Mouse (Mus musculus): ENCODE data around the gene Eif4e.
A peak's percentile ranks its signal among the peaks of the same experiment; 100 is the strongest.
"Not testable (repeated sequence)": the region's sequence is repeated elsewhere in the genome, so short reads cannot be mapped to it uniquely, and the experiment has no call there.

The Eif4e gene

GRCm38 (mm10) chr3:138517881-138518280 lies 8.1 kb upstream of the Eif4e start:
- no peak for DNase-seq (ENCODE audit: low read depth, low spot score)

GRCm38 (mm10) chr3:138519218-138519617 lies 6.8 kb upstream of the Eif4e start:
- no peak for DNase-seq (ENCODE audit: low read depth, low spot score)

DNA sequence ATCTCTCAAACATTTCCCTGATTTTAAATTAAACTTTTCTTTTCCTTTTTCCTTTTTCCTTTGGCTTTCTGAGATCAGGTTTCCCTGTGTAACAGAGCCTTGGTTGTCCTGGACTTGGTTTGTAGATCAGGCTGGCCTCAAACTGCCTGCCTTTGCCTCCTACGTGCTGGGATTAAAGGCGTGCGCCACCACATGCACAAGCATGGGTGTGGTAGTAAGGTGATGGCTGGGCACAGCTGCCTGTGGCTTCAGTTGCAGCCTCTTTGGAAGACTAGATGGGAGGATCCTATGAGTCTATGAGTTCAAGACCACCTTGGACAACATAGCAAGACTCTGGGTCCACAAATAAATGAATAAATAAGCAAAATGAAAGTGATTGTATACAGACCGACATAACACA lies 2.0 kb upstream of the Eif4e start:
- no peak for DNase-seq (ENCODE audit: low read depth, low spot score)

DNA sequence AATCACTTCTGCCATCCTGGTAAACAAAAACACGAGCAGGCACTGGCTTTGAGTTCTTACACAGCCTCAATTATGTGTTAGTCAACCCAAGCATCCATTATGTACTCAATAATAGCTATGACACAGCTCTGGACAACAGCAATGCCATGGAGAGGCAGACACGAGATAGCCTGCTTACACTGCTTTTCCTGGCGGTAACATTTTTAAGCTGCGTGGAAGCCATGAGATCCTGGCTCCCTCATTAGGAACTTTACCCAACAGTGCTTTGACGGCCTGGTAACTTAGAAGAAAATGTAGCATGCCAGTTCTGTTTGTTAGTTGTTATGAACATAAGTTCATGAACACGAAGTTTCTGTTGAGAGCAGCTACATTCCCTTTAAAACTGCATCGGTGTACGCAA lies 485 bp upstream of the Eif4e start:
- DNase-seq (ENCODE audit: low read depth, low spot score): no peak

- DNase-seq (ENCODE audit: low read depth, low spot score): peak; percentile 98
These were observed 1.1 kb downstream of the Eif4e start for GRCm38 (mm10) chr3:138526916-138527666.

DNA sequence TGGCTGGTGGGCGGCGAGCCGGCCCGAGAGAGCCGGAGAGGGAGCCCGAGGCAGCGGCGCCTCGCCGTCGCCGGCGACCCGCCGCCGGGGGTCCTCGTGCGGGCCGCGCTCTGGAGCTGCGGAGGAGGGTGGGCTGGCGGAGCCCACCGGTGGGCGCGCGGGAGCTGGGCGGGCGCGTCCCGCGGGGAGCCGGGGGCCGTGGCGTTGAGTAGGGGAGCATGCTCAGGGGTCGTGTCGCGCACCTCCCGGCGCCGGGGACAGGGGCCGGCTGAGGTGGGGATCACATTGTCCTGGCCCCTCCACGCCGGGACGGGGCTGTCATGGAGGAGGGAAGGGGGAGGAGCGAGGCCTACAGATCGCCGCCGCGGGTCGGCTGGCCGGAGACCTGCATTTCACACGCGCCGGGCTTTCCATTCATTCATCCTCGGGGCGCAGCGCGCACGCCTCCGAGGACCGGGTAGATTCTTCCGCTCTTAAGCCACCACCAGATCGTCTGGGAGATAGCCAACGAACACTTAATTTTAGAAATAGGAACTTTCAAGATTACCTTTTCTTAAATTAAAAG lies 1.8 kb downstream of the Eif4e start:
- DNase-seq (ENCODE audit: low read depth, low spot score): peak; percentile 62

DNA sequence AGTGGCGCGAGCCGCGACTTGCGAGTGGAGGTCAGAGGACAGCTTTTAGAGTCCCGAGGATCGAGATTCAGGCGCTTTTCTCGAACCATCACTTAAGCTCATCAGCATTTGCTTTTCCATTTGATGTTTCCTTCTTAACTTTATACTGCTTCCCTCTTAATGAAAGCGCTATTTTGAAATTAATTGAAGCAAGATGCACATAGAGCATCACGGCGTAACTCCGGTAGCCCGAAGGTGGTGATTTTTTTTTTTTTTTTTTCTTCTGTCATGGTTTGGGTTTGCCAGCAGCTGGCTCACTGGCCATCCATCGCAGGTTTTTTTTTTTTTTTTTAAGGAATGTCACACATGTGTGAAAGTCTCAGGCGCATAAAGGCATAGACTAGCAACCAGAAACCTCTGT lies 2.3 kb downstream of the Eif4e start:
- no peak for DNase-seq (ENCODE audit: low read depth, low spot score)

- no peak for DNase-seq (ENCODE audit: low read depth, low spot score)
These were observed 4.8 kb downstream of the Eif4e start for GRCm38 (mm10) chr3:138530578-138531478.

GRCm38 (mm10) chr3:138531479-138532181 lies 5.7 kb downstream of the Eif4e start:
- no peak for DNase-seq (ENCODE audit: low read depth, low spot score)

DNA sequence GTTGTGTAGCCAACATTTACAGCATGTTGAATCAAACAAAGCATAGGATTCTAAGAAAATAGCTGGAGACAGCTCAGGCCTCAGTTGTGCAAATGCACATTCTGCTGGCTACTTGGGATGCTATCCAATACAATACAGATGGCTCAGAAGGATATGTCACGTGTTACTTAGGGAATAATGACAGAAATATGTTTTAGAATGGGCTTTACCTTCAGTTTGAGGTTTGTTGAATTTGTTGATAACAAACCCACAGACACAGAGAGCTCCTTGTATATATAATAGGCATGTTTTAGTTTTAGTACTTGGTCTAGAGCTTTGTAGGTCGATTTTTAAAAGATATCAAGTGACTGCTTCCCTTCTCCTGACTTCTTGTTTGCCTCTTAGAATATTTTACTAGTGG lies 6.8 kb downstream of the Eif4e start:
- DNase-seq (ENCODE audit: low read depth, low spot score): no peak

GRCm38 (mm10) chr3:138536031-138536430 lies 10.1 kb downstream of the Eif4e start:
- DNase-seq (ENCODE audit: low read depth, low spot score): no peak

DNA sequence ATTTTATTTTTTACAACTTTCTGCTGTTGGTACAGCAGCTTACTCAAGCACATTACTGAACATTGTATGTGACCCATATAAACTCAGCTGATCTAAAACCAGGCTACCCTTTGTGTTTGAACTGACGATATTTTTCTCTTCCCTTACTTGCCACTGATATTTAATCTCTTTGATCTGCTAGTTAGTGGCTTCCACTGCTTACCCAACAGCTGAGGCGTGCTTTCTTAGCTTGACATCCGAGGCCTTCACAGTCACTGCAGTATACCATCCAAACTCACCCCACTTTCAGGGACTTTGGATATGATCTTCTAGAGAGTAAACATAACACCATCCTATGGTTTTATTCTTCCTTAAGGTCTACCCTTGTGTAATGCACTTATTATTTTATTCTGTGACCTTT lies 16.6 kb downstream of the Eif4e start:
- no peak for DNase-seq (ENCODE audit: low read depth, low spot score)

DNA sequence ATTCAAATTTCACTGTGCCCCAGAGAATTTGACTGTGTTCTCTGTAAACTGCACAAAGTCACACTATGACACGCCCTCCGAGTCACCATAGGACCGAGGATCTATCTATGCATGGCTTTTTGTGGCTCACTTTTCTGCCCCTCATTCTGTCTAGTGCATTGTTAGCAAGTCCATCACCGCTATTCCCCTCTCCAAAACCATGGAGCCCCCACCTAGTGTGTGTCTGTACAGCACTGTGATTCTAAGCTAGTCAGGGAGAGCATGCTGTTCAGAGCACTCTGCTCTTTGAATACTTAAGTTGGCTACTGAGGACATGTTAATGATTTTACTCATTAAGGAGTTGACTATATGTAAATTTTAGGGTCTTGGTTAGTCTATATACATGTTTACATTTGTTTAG lies 18.1 kb downstream of the Eif4e start:
- DNase-seq (ENCODE audit: low read depth, low spot score): no peak

GRCm38 (mm10) chr3:138546678-138547077 lies 20.7 kb downstream of the Eif4e start:
- no peak for DNase-seq (ENCODE audit: low read depth, low spot score)

- no peak for DNase-seq (ENCODE audit: low read depth, low spot score)
These were observed 23.1 kb downstream of the Eif4e start for GRCm38 (mm10) chr3:138549045-138549444.

- no peak for DNase-seq (ENCODE audit: low read depth, low spot score)
These were observed 24.6 kb downstream of the Eif4e start for GRCm38 (mm10) chr3:138550336-138551123.

DNA sequence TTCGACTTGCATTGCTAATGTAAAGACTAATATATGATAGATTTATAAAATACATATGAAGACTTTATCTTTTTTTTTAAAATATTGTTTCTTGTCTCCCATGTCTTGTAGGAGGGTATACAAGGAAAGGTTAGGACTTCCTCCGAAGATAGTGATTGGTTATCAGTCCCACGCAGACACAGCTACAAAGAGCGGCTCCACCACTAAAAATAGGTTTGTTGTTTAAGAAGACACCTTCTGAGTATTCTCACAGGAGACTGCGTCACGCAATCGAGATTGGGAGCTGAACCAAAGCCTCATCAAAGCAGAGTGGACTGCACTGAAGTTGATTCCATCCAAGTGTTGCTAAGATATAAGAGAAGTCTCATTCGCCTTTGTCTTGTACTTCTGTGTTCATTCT lies 29.3 kb downstream of the Eif4e start:
- not testable (repeated sequence) for DNase-seq (ENCODE audit: low read depth, low spot score)

DNA sequence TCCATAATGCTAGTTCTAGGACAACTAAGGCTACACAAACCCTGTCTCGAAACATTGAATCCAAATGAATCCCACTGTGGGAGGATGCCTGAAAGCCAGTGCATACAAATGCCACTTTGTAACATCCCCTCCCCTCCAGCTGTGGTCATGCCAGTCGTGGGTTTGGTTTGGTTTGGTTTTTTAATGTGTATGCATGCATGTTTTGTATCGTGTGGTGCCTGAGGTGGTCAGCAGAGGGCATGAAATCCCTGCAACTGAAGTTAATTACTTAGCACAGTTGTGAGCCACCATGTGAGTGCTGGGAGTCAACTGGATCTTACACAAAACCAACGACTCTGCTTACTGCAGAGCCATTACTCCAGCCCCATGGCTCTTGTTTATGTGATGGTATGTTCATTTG lies 32.5 kb downstream of the Eif4e start:
- no peak for DNase-seq (ENCODE audit: low read depth, low spot score)

DNA sequence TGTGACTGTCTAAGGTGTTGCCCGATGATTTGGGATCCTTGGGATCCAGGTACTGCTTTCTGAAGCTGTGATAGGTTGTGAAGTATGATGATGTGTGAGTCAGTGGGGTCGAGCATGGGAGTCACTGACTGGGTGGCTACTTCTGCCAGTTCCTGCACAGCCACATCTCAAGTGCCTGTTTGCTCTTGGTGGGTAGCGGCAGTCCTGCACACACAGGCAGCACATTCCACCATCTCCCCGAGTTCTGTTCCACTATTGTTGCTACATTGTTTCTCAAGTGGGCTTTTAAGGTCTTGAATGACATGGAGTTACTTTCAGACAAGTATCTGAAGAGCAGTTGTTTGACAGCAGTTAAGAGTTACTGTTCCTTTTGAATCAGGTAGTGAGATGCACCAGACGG lies 34.3 kb downstream of the Eif4e start:
- DNase-seq (ENCODE audit: low read depth, low spot score): no peak

DNA sequence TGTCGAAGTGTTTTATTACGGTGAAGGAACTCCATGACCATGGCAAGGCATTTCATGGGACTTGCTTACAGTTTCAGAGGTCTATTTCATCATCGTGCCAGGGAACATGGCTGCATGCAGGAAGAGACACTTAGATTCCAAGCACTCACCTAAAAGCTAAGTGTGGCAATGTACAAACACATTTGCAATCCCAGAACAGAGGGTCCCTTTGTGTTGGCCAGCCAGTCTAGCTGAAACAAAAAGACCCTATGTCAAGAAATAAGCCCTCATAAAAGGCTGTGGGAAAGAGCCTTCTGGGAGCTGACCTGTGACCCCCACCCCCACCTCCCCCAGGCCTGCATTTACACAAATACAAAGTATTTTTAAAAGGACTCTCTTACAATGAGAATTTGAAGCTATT lies 34.9 kb downstream of the Eif4e start:
- DNase-seq (ENCODE audit: low read depth, low spot score): peak; percentile 5

DNA sequence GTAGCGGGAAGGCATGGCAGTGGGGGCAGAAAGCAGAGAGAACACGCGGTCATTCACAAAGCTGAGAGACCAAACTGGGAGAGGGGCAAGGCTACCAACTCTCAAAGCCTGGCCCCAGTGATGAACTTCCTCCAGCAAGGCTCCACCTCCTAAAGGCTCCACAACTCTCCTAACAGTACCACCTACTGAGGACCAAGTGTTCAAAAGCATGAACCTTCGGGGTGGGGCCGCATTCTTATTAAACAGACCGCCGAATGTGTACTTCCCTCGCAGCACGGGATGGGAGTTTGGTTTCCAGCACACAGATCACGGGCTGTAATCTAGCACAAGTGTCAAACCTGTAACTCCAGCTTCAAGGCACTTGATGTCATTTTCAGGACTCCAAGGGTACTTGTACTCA lies 52.9 kb downstream of the Eif4e start:
- DNase-seq (ENCODE audit: low read depth, low spot score): no peak
